Mouse (Mus musculus): ENCODE measurements around the gene Fbxw7.

- no peak for TF ChIP-seq CTCF (IDR thresholded peaks at IDR 0.05; ENCODE audit: borderline replicate concordance, insufficient read depth, low read length)
- TF ChIP-seq POLR2A (IDR thresholded peaks at IDR 0.05; ENCODE audit: low read depth, low read length), result no peak
Measured at GRCm38 (mm10) chr3:84927901-84928300, 112.8 kb downstream of the Fbxw7 start.

Data from embryonic fibroblast, embryonic 13.5 days (primary cell).